Mouse (Mus musculus): ENCODE measurements at regions not wholly inside any gene's neighbourhood (a gene's known extent, or its start where the extent isn't known, plus 50 kb on each side); places are given as distances from the start of the nearest gene placed in this dataset.

DNA sequence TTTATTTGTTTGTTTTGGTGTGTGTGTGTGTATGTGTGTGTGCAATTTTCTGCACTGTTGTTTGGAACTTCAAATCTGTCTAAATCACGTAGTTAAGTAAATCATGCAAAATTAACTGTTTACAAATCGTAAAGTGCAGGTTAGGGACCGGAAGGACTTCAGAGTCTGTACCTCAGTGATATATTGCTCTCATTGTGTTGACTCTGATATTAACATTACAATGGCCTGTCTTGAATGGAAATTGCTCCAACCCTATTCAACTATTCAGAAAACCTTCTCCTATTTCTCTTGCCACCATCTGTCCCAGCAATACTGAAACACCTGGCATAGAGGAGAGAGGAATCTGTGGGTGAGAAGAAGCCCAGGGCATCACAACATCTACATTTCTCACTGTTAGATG lies 1624.4 kb upstream of the Slc10a2 start:
- TF ChIP-seq CTCF (IDR thresholded peaks at IDR 0.05; ENCODE audit: low read depth) (no peak), EP300 (IDR thresholded peaks at IDR 0.05; ENCODE audit: low read depth) (no peak)

All from heart, postnatal 0 days (tissue).